Mouse (Mus musculus) MEL (cell line): Measurements from ENCODE around the gene Ccdc22.

Experiments
- CHD1 ChIP-seq: IDR thresholded peaks from 2 replicates; pipeline ENCODE4 v1.6.1; 2012; ENCODE audit warnings: low read depth, mild to moderate bottlenecking, inconsistent platforms, low read length, improper control_type of control experiment
- CTCF ChIP-seq, 3 experiments: IDR thresholded peaks in 2 of 3; conservative IDR thresholded peaks in 1 of 3; 2 replicates each; pipeline ENCODE4 v1.5.1; 2011 to 2012; ENCODE audit warnings: low read length in 3 of 3, low read depth in 2 of 3, mild to moderate bottlenecking in 2 of 3, improper control_type of control experiment in 1 of 3, inconsistent platforms in 1 of 3, mixed read lengths in 1 of 3, moderate library complexity in 1 of 3; ENCODE audit not compliant: control insufficient read depth in 1 of 3, insufficient read depth in 1 of 3, poor library complexity in 1 of 3, severe bottlenecking in 1 of 3
- EP300 ChIP-seq, 2 experiments: IDR thresholded peaks; 2 replicates each; pipeline ENCODE4 v1.6.1; 2011; ENCODE audit warnings: improper control_type of control experiment in 2 of 2, low read length in 2 of 2, low read depth in 1 of 2, mild to moderate bottlenecking in 1 of 2
- GABPA ChIP-seq: IDR thresholded peaks from 2 replicates; pipeline ENCODE4 v1.6.1; 2012; ENCODE audit warnings: low read depth, mild to moderate bottlenecking, inconsistent platforms, low read length, improper control_type of control experiment, moderate library complexity
- GATA1 ChIP-seq: IDR thresholded peaks from 2 replicates; pipeline ENCODE4 v1.6.1; 2011; ENCODE audit warnings: low read depth, low read length, improper control_type of control experiment
- HCFC1 ChIP-seq: IDR thresholded peaks from 2 replicates; pipeline ENCODE4 v1.6.1; 2012; ENCODE audit warnings: low read depth, mild to moderate bottlenecking, inconsistent platforms, low read length, improper control_type of control experiment, moderate library complexity
- KAT2A ChIP-seq: conservative IDR thresholded peaks from 2 replicates; pipeline ENCODE4 v1.6.1; 2012; ENCODE audit warnings: low read depth, low read length, improper control_type of control experiment, inconsistent platforms
- MAX ChIP-seq: IDR thresholded peaks from 2 replicates; pipeline ENCODE4 v1.6.1; 2011; ENCODE audit warnings: low read length, improper control_type of control experiment
- POLR2A ChIP-seq, 2 experiments: IDR thresholded peaks; 2 replicates each; pipeline ENCODE4 v1.6.1; 2011 to 2012; ENCODE audit warnings: low read length in 2 of 2, mild to moderate bottlenecking in 2 of 2, control low read depth in 1 of 2, improper control_type of control experiment in 1 of 2, low read depth in 1 of 2, moderate library complexity in 1 of 2; ENCODE audit not compliant: control insufficient read depth in 1 of 2, insufficient read depth in 1 of 2, poor library complexity in 1 of 2
- POLR2AphosphoS5 ChIP-seq: IDR thresholded peaks from 2 replicates; pipeline ENCODE4 v1.6.1; 2012; ENCODE audit warnings: low read depth, borderline replicate concordance, mild to moderate bottlenecking, inconsistent platforms, low read length, moderate library complexity, mixed read lengths
- TCF12 ChIP-seq: IDR thresholded peaks from 2 replicates; pipeline ENCODE4 v1.6.1; 2014; ENCODE audit warnings: low read depth, mild to moderate bottlenecking, inconsistent platforms, low read length, improper control_type of control experiment, moderate library complexity
- USF1 ChIP-seq: IDR thresholded peaks from 2 replicates; pipeline ENCODE4 v1.6.1; 2014; ENCODE audit warnings: low read depth, mild to moderate bottlenecking, inconsistent platforms, low read length, improper control_type of control experiment, moderate library complexity
- ZC3H11A ChIP-seq: IDR thresholded peaks from 2 replicates; pipeline ENCODE4 v1.6.1; 2012; ENCODE audit warnings: low read depth, mild to moderate bottlenecking, inconsistent platforms, low read length, improper control_type of control experiment

DNA sequence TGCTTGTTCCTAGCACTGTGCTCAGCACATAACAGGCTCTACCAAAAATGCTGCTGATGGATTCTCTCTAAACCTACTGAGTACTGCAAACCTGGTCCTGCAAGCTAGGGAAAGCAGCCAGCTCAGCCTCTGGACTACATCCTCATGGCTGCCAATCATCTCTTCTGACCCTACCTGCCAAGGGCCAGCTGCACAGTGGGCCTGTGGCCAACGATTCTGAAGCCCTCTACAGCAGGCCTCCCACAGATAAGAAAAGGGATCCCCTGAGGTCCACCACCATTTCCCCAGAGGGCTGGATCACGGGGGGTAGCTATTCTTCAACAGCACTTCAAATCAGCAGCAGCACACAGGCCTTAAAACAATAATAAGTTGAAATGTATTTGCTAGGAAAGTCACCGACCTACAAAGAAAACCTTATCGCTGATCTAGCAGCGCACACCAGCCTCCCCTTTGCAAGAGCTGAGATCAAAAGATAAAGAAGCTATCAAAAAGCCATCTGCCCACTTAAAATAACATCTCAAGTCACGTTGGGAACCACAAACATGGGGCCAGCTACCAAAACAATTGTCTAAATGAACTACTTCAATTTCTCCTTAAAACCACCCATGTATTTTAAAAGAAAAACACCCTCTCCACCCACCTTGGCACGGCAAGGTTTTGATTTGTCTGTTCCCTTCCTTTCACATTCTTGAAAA lies 34.7 kb downstream of the Ccdc22 start:
- TF ChIP-seq CTCF (IDR thresholded peaks at IDR 0.05 in 2 of 3, conservative IDR thresholded peaks at IDR 0.05 in 1 of 3; ENCODE audit: control insufficient read depth in 1 of 3, insufficient read depth in 1 of 3, low read depth in 2 of 3, low read length in 3 of 3, poor library complexity in 1 of 3, severe bottlenecking in 1 of 3) (no peak), HCFC1 (no peak), USF1 (no peak), ZC3H11A (no peak), CHD1 (no peak), POLR2A (IDR thresholded peaks at IDR 0.05; ENCODE audit: control insufficient read depth in 1 of 2, insufficient read depth in 1 of 2, low read depth in 1 of 2, low read length in 2 of 2, poor library complexity in 1 of 2) (no peak; a peak in 1 of 4 replicates), POLR2AphosphoS5 (no peak), MAX (no peak), EP300 (IDR thresholded peaks at IDR 0.05; ENCODE audit: low read depth in 1 of 2, low read length in 2 of 2) (peak in 1 of 2 experiments; percentile 23; a peak in 2 of 4 replicates), GATA1 (peak; percentile 41; the same call in 1 of the 2 replicates), GABPA (no peak), KAT2A (no peak), TCF12 (no peak)
